Mouse (Mus musculus): ENCODE measurements around the gene Ralgps1.

DNA sequence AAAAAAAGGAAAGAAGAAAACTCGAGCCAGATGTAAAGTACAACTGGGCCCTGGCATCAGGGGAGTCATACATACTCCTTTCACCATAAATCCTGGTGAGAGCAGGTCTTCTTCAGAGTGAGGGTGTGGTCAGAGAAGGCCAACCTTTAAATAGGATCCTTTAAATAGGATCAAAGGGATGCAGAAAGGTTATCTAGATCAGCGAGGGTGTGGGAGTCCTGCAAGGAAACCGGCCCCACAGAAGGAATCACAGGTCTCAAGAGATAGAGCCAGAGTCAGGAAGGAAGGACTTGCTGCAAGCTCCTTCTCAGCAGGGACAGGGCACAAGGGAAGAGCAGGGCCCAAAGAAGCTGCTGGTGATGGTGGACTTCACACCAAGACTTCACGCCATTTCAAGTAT lies 46.2 kb upstream of the Ralgps1 start:
- TF ChIP-seq CTCF (IDR thresholded peaks at IDR 0.05; ENCODE audit: borderline replicate concordance, extremely low read depth, insufficient read depth, insufficient read length), result no peak
- no peak for TF ChIP-seq POLR2A (IDR thresholded peaks at IDR 0.05; ENCODE audit: borderline replicate concordance, extremely low read depth, insufficient read depth, insufficient read length, poor library complexity, severe bottlenecking)
